Mouse (Mus musculus) heart, adult 2 months (tissue): Measurements from ENCODE around the gene Gen1. TPM values are rescaled to one million over a fixed set of nuclear protein-coding genes. Genes with fewer than 3 reads are reported as not detected.
A peak's percentile ranks its signal among the peaks of the same experiment; 100 is the strongest.

Experiments
- DNase-seq, 2 experiments: peaks; one replicate each; pipeline ENCODE4 v3.0.0; 2021
- H3K27ac ChIP-seq: fragments of 200-600 bp; 2 replicates; pipeline ENCODE4 v1.8.1; 2022
- H3K27me3 ChIP-seq: fragments of 200-500 bp; 2 replicates; pipeline ENCODE4 v1.6.1; 2012; ENCODE audit warnings: mild to moderate bottlenecking, low read length, inconsistent platforms, mixed read lengths; ENCODE audit not compliant: control insufficient read depth, insufficient read depth
- H3K36me3 ChIP-seq: fragments of 200-500 bp; 2 replicates; pipeline ENCODE4 v1.6.1; 2012; ENCODE audit warnings: low read length, inconsistent platforms; ENCODE audit not compliant: control insufficient read depth, insufficient read depth
- H3K4me1 ChIP-seq: fragments of 200-500 bp; 2 replicates; pipeline ENCODE4 v1.6.1; 2011; ENCODE audit warnings: low read length; ENCODE audit not compliant: control insufficient read depth, insufficient read depth
- H3K4me3 ChIP-seq: fragments of 200-600 bp; 2 replicates; pipeline ENCODE4 v1.8.1; 2022
- H3K79me2 ChIP-seq: fragments of 200-500 bp; replicated peaks from 2 replicates; pipeline ENCODE4 v1.6.1; 2012; ENCODE audit warnings: mild to moderate bottlenecking, inconsistent platforms, low read length, moderate library complexity, mixed read lengths; ENCODE audit not compliant: control insufficient read depth, insufficient read depth
- H3K9ac ChIP-seq: fragments of 200-500 bp; 2 replicates; pipeline ENCODE4 v1.6.1; 2012; ENCODE audit warnings: low read depth, mild to moderate bottlenecking, control low read depth, inconsistent platforms, low read length, mixed read lengths
- CTCF ChIP-seq: fragments of 200-600 bp; IDR thresholded peaks from 2 replicates; pipeline ENCODE4 v1.8.1; 2022; ENCODE audit warnings: antibody characterized with exemption, mild to moderate bottlenecking, moderate library complexity
- EP300 ChIP-seq: fragments of 200-500 bp; IDR thresholded peaks from 2 replicates; pipeline ENCODE4 v1.6.1; 2011; ENCODE audit warnings: low read depth, low read length, control low read depth; ENCODE audit not compliant: insufficient read depth
- POLR2A ChIP-seq: fragments of 200-500 bp; IDR thresholded peaks from 2 replicates; pipeline ENCODE4 v1.6.1; 2011; ENCODE audit warnings: mild to moderate bottlenecking, low read depth, low read length, control low read depth; ENCODE audit not compliant: insufficient read depth
- WGBS: fragments of 180-500 bp; shearing (Covaris S2); methylation state at CpG from one replicate; pipeline ENCODE4 v1.1.7; 2018; 5-methylcytosine and 5-hydroxymethylcytosine counted together
- intact Hi-C: fragments of 180-260 bp; cut with DNase I; formaldehyde crosslinking; loops from one replicate; pipeline ENCODE4 v1.15.1; 2025
- polyA plus RNA-seq: library from polyadenylated mRNA; depleted of rRNA; stranded (reverse); fragments of >200 nt; gene quantifications from 2 replicates; pipeline ENCODE4 v1.2.3, GENCODE M21; 2012
- total RNA-seq, 2 experiments: library from RNA; stranded (reverse); gene quantifications; 2 replicates each; pipeline ENCODE4 v1.2.3; 2021

The Gen1 gene
- total and polyA plus RNA-seq, 3 experiments = 0.16 to 1.1 (median 0.78) TPM

GRCm38 (mm10) chr12:11267030-11267429, 1.4 kb upstream of the Gen1 start:
- peak overlapping the region; percentile 97 for H3K27ac ChIP-seq
- H3K79me2 ChIP-seq = peaks cover 2% of the 10 kb centered on the region
- DNase-seq = peak in 1 of 2 experiments; percentile 3
- peak overlapping the region; percentile 99 for H3K9ac ChIP-seq
- TF ChIP-seq POLR2A (no peak), EP300 (no peak), CTCF (no peak)
- peaks cover 6% of the 10 kb centered on the region for H3K4me1 ChIP-seq
- intact Hi-C loops = no loop called here
- peaks cover 23% of the 10 kb centered on the region for H3K36me3 ChIP-seq
- no peaks in the 10 kb centered on the region for H3K27me3 ChIP-seq
- peak overlapping the region; percentile 78 for H3K4me3 ChIP-seq
- WGBS = 7% methylated on average over 4 of the region's 4 CpGs

- H3K27me3 ChIP-seq = no peaks in the 10 kb centered on the region
- H3K9ac ChIP-seq = peak overlapping the region; percentile 99
- intact Hi-C loops = loop anchor here (1.0 kb wide), 1 partner anchor 62 kb away; no protein-coding TSS in a partner anchor
- H3K4me1 ChIP-seq = peaks cover 6% of the 10 kb centered on the region
- DNase-seq = no peak
- under 1% methylated on average over 51 of the region's 51 CpGs for WGBS
- TF ChIP-seq CTCF (no peak), POLR2A (no peak), EP300 (no peak)
- H3K4me3 ChIP-seq = peak overlapping the region; percentile 78
- peaks cover 2% of the 10 kb centered on the region for H3K79me2 ChIP-seq
- peak overlapping the region; percentile 97 for H3K27ac ChIP-seq
- H3K36me3 ChIP-seq = peaks cover 23% of the 10 kb centered on the region
Measured at GRCm38 (mm10) chr12:11266282-11266985, 833 bp upstream of the Gen1 start.

GRCm38 (mm10) chr12:11264895-11265294, 706 bp downstream of the Gen1 start:
- H3K79me2 ChIP-seq = peaks cover 2% of the 10 kb centered on the region
- intact Hi-C loops = no loop called here

GRCm38 (mm10) chr12:11250322-11250721, 15.3 kb downstream of the Gen1 start:
- Histone ChIP-seq H3K4me1 (no peaks in the 10 kb centered on the region), H3K4me3 (no peak overlapping the region), H3K79me2 (no peaks in the 10 kb centered on the region), H3K36me3 (no peaks in the 10 kb centered on the region), H3K27me3 (no peaks in the 10 kb centered on the region), H3K27ac (no peak overlapping the region), H3K9ac (no peak overlapping the region)
- TF ChIP-seq EP300 = no peak
- no peak for TF ChIP-seq POLR2A
- no peak for TF ChIP-seq CTCF
- intact Hi-C loops = no loop called here
- no peak for DNase-seq
- WGBS = 82% methylated on average over 3 of the region's 3 CpGs

More at GRCm38 (mm10) chr12:11264895-11265294, 706 bp downstream of the Gen1 start:
- 2% methylated on average over 13 of the region's 13 CpGs for WGBS
- Histone ChIP-seq H3K27ac (no peak overlapping the region), H3K9ac (no peak overlapping the region), H3K27me3 (no peaks in the 10 kb centered on the region), H3K36me3 (peaks cover 17% of the 10 kb centered on the region), H3K4me1 (peaks cover 6% of the 10 kb centered on the region), H3K4me3 (no peak overlapping the region; the same call in 1 of the 2 replicates)
- DNase-seq = no peak
- no peak for TF ChIP-seq CTCF
- no peak for TF ChIP-seq EP300
- no peak for TF ChIP-seq POLR2A

- TF ChIP-seq POLR2A (no peak), EP300 (no peak), CTCF (no peak)
- no peaks in the 10 kb centered on the region for H3K27me3 ChIP-seq
- H3K9ac ChIP-seq = no peak overlapping the region
- no peak for DNase-seq
- H3K79me2 ChIP-seq = no peaks in the 10 kb centered on the region
- WGBS = 100% methylated on average over 1 of the region's 1 CpGs
- no peaks in the 10 kb centered on the region for H3K36me3 ChIP-seq
- no peaks in the 10 kb centered on the region for H3K4me1 ChIP-seq
- no peak overlapping the region for H3K27ac ChIP-seq
- intact Hi-C loops = no loop called here
- no peak overlapping the region for H3K4me3 ChIP-seq
Measured at GRCm38 (mm10) chr12:11247460-11247859, 18.1 kb downstream of the Gen1 start.

- no peak overlapping the region for H3K9ac ChIP-seq
- WGBS = 69% methylated on average over 2 of the region's 2 CpGs
- no peaks in the 10 kb centered on the region for H3K4me1 ChIP-seq
- H3K4me3 ChIP-seq = no peak overlapping the region
- intact Hi-C loops = no loop called here
- no peak overlapping the region for H3K27ac ChIP-seq
- no peaks in the 10 kb centered on the region for H3K79me2 ChIP-seq
- no peaks in the 10 kb centered on the region for H3K27me3 ChIP-seq
- no peaks in the 10 kb centered on the region for H3K36me3 ChIP-seq
- DNase-seq = no peak
- no peak for TF ChIP-seq CTCF
- TF ChIP-seq EP300 = no peak
- no peak for TF ChIP-seq POLR2A
Measured at GRCm38 (mm10) chr12:11235996-11236395, 29.6 kb downstream of the Gen1 start.
